Mouse (Mus musculus) thymus, postnatal 10 days (tissue): ENCODE measurements around the gene Brd7.

Source experiments
- DNase-seq, 2 experiments: peaks; one replicate each; pipeline ENCODE4 v3.0.0; 2021; ENCODE audit warnings: low spot score in 2 of 2

The Brd7 gene

DNA sequence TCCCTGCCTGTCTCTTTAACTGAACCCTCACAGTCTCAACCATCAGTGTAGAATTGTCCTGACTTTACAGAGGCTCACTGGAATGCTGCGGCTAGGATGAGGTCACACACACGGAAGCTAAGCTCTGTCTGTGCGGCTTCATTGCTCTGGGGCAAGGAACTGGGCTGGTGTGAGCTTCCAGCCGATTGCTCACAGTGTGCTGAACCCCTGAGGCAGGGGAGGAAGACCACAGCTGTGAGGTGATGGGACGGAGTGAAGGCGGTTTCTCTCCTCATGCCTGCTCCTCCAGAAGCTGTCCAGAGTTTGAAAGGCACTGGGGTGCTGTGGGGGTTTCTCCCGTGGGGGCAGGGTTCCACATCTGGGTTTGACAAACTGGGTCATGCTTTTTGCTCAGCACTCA is 77.3 kb downstream of the Brd7 start:
- no peak for DNase-seq

DNA sequence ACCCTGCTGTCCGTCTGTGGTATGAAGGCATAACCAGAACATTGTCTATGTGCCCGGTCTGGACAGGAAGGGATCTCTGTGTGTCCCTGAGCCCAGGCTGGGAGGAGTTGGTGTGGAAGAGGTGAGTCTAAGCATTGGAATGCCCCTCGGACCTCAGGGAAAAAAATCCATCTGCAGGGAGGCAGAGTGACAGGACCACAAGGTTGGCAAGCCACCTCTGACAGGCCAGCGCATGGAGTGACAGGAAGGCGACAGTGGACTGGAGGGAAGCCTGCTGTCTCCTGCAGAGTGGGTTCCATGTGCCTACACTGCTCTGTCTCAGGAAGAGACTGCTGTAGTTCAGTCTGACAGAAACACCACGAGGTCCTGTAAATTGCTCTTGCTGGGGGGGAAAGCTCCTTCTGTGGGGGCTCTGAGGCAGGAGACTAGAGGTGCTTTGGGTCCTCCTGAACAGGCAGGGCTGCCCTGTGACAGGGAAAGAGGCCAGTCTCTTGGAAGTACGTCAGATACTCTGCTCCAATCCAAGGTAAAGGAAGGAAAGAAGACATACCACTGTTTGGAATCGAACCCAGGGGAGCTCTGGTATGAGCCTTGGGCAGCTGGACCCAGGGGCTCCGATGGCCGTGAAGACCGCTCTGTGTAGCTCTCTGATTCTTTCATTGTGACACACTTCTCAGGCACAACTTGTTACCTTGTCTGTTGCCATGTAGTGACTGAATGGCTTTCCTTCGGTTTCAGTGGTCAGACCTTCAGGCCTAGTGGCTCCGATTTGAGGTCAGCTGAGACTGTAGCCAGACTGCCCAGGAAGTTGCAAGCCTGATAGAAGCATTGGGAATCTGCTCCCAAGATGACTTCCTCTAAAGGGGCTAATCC is 78.5 kb downstream of the Brd7 start:
- no peak for DNase-seq

DNA sequence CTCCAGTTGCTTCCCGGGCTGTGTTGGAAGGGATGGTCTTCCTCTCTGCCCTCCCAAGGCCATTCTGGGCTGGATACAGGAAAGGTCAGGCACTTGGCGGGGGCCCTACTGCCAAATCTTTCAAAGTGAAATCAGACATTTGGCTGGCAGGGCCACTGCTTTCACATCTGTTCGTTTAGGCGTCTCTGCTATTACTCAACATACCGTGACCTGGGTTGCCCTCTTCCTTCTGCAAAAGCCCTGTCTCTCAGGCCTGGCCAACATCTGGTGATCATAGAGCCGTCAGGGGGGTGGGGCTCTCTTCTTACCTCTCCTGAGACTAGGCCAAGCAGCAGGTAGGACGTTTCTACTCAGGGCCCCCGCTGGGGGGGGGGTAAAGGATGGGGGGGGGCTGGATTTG is 79.3 kb downstream of the Brd7 start:
- no peak for DNase-seq
